Mouse (Mus musculus): ENCODE results near the gene Sv2b.
"Not testable (repeated sequence)": the region's sequence is repeated elsewhere in the genome, so short reads cannot be mapped to it uniquely, and the experiment has no call there.

Sv2b gene

DNA sequence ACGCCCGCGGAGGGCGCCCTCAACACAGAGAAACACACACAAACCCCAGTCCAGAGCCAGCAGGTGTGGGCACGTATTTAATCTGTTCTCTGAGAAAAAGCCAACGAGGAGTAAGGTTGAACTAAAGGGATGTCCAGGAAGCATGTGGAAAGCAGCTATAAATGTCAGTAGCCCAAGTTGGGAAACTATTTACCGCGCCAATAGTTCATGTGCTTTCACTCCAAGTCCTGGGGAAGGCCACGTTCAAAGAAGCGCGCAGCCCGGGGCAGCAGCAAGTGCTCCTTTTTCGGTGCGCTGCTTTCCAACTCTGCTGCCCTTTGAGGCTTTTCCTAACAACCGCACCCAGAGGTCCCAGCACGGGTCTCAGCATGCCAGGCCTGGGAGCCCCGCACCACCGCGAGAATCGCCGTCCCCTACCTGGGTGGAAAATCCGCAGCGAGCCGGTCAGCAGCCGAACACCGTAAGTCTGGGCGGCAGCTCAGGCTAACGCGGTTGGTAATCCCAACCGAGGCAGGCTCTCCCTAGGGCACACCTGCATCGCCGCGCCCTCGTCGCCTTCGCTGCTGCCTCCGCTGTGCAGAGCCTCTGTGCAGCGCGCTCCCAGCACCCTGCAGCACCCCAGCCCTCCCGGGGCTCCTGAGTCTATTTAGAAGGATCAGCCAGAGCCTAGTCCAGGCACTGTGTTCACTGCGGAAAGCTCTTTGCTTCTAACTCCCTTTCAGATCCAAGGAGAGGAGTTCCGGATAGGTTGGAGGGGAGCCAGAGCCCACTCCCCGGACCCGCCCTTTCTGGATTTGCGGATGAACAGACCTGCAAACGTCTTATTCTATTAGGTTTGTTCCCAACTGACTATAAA, at the start of gene Sv2b:
Gene Sv2b, minus strand, starts transcription at position 806 of the 856 bp plus-strand sequence.
- DNase-seq (ENCODE audit: low spot score in 2 of 2), result no peak

DNA sequence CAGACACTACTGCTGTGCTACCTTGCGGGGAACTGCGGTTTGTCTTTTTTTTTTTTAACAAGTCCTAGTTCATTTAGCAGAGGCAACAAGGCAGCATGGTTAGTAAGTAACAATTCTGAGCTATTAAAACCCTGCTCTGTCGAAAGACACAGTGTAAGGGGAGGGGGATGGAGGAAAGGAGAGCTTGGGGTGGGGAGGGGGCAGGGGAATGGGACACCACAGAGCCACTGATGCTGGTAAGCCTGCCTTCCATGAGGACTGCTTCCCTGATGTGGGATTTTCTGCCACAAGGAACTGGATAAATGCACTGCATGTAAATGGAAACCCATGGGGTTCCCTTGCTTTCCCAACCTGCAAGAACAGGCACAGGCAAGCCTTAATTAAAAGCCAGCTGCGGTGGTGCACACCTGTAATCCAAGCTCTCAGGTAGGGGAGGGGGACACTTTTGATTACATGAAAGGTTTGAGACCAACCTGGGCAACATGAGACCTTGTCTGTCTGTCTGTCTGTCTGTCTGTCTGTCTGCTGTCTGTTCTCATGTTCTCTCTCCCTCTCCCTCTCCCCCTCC, 49.3 kb upstream of the Sv2b start:
- no peak for DNase-seq (ENCODE audit: low spot score in 2 of 2)

DNA sequence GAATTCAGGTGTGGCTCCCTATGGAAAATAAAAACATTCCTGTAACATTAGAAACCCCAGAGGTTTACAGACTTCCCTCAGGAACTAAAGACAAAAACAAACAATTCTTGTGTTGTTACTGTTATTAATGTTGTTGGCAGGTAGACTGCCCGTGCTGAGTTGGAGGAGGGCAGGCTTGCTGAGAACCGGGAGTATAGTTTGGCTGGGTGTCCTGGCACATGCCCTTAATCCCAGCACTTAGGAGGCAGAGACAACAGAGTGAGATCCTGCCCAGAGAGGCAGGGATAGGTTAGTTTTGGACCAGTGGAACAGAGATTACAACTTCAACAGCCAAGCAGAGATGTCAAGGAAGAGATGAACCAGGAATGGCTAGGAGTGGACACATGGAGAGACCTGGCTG, 46.5 kb upstream of the Sv2b start:
- no peak for DNase-seq (ENCODE audit: low spot score in 2 of 2)

DNA sequence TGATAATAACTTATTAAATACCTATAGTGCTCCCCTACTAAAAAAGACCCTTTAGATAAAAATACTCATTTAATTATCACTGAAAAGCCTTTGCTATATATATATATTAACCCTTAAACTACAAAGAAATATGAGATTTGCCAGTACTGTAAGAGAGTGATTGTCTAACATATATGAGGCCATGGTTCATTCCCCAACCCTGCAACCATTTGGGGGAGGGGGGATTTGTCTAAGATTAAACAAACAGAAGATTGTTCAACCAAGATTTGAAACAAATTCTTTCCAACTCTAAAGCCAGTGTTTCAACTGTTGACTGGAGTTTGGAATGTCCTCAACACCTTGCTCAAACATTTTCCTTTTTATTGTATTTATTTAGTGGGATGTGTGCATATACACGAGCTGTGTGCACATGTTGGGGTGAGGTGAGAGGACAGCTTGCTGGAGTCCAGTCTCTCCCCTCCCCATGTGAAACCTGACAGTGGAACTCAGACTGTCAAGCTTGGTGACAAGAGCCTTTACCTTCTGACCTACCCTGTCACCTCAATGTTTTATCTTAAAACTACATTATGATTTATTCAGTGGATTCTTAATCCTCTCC, 43.8 kb upstream of the Sv2b start:
- DNase-seq (ENCODE audit: low spot score in 2 of 2), result no peak

DNA sequence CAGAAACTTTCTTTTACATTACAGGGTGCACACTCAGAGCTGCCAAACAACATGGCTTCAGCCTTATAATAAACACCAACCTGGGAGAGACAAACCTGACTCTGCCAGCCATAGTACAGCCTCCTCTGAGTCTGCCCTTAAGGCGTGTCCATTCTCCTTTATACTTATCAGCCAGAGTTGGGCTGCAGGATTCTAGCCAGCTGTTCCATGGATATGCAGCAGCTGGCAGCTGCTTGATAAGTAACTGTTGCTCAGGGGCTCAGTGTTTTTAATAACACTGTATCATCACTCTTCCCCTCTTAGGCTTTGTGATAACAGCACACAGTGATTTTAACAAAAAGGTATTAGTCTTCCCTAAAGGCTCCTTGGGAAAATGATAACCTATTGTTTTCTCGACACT, 41.1 kb upstream of the Sv2b start:
- DNase-seq (ENCODE audit: low spot score in 2 of 2), result no peak

DNA sequence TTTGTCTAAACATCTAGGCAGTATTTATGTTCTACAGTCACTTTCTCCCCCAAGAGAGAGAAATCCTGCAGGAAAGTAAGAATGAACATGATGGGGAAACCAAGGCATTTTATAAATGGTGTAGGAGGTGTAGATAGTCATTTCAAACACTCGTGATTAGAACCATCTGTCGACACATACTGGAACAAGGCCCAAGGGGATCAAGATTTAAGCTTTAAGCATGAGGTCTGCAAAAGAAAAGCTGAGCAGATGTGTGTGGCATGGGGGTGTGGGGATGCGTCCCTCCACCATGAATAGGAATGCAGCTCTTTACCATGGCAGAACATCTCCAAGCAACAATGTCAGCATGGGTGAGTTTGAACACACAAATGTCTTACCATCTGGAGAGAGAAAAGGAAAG, 23.2 kb upstream of the Sv2b start:
- no peak for DNase-seq (ENCODE audit: low spot score in 2 of 2)

DNA sequence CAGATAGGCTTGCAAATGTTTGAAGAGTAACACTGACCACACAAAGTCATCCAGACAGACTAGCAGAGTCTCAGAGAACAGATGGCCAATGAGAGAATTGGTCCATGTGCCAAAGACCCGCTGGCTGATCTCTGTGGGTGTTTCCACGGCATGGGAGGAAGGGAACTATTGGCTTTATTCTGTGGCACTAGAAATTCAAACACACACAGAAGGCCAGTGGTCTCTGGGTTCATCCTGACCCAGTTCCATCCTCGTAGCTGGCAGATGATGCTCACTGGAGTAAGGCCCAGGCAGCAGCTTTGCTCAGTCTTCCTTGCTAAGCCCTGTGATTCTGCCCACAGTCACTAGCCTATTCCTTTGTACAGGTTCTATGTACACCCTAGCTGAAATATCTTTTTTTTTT, 20.7 kb upstream of the Sv2b start:
- DNase-seq (ENCODE audit: low spot score in 2 of 2), result no peak

DNA sequence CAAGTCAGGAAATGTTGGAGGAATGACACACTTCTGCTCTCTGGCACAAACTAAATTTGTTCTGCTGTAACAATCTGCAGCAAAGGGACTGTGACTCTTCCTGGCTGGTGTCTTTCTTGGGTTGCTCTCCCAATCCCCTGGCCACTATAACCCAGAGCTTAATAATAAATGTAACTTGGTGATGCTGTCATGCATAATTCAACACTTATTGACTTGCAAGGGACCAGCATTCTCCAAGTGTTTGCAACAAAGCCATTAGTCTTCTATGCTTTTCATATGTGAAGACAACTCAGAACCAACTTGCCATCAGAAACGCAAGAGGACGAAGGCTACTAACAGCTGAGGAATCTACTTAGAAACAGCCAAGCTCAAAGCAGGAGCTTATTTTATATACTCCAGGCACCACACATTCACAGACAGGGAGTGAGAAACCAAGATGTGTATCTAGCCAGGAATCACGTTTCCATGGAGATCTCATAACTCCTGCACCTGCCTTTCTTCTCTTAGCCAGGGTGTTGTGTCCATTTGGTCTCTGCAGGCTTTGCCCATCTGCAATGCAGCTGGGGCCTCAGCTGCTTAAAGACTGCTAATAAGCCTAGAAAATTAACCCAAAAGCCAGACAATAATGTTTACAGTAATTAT, 19.8 kb upstream of the Sv2b start:
- no peak for DNase-seq (ENCODE audit: low spot score in 2 of 2)

DNA sequence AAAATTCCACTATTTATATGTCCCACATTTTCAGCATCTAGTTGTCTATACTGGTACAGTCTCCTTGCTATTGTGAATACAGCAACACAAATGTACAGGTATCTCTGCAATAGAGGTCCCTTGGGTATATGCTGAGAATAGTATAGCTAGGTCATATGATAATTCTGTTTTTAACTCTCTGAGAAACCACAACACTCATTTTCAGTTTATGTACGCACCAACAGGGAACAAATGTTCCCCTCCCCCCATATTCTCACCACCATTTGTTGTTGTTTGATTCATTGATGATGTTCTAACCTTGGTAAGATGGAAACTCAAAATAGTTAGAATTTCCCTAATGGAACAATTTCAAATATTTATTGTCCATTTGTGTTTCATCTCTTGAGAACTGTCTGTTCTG, 16.2 kb upstream of the Sv2b start:
- DNase-seq (ENCODE audit: low spot score in 2 of 2), result no peak

DNA sequence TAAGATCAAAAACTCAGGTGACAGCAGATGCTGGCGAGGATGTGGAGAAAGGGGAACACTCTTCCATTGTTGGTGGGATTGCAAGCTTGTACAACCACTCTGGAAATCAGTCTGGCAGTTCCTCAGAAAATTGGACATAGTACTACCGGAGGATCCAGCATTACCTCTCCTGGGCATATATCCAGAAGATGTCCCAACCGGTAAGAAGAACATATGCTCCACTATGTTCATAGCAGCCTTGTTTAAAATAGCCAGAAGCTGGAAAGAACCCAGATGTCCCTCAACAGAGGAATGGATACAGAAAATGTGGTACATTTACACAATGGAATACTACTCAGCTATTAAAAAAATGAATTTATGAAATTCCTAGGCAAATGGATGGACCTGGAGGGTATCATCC, 13.7 kb upstream of the Sv2b start:
- DNase-seq (ENCODE audit: low spot score in 2 of 2), result not testable (repeated sequence)

DNA sequence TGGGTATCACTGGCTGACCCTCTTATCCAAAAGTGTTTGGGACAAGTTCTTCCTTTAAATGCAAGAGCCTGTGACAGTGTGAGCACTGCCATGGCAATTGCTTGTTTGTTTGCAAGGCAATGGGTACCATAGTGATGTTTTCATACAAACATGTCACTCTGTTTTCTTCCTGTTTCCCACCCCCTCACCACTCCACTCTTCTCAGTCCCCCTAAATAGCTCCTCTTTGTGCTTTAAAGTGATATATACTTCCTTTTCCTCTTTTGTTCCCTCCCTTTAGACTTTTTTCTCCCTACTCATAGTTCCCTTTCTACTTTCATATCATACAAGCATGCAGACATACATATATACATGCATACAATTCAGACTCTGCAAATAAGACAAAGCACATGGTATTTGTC, 10.9 kb upstream of the Sv2b start:
- no peak for DNase-seq (ENCODE audit: low spot score in 2 of 2)

DNA sequence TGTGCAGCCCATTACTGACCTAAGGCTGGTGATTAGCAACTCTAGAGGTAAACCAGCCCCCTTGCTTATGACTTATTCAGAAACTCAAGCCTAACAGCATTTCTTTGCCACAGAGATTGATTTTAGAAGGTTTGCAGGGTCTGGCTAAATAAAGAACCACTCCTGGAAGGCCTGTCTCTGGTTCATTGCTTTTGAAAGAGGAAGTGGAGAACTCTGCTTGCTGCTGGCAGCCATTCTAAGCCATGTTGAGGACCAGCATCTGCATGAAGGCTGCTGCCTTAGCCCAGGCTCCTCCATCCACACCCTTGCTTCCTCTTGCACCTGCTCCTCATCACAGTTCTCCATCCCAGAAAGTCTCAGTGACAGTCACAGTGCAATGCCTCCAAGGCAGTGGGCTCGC, 9.3 kb upstream of the Sv2b start:
- no peak for DNase-seq (ENCODE audit: low spot score in 2 of 2)

DNA sequence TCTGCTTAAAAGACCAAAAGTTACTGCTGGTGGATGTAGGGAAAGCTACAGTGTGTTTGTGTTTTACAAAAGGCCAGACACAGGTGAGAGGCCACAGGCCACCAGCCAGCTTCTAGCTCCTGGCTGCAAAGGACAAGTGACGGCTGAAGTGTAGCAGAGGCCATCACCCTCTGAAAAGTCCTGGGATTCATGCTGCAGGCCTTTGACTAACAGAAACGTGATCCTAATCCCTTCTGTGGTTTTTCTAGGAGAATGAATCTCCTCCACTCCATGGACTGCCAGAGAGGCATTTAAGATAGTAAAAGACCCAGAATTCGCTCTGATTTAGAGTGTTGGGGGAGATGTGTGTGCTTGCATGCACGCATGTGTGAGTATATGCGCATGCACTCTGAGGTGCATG, 5.8 kb upstream of the Sv2b start:
- no peak for DNase-seq (ENCODE audit: low spot score in 2 of 2)

DNA sequence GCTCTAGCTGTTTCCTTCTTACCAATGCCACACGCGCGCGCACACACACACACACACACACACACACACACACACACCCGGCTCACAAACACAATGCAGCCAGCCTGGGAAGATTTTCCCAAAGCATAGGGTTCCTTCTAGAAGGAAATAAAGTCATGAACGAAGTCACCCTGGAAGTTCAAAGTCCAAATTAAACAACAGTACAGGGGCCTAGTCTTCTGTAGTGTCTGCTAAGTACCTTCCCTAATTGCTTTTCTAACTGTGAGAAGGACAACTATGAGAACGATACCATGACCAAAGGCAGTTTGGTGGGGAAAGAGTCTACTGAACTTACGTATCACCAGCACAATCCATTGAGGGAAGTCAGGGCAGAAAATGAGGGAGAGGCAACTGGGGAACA, 508 bp upstream of the Sv2b start:
- no peak for DNase-seq (ENCODE audit: low spot score in 2 of 2)

DNA sequence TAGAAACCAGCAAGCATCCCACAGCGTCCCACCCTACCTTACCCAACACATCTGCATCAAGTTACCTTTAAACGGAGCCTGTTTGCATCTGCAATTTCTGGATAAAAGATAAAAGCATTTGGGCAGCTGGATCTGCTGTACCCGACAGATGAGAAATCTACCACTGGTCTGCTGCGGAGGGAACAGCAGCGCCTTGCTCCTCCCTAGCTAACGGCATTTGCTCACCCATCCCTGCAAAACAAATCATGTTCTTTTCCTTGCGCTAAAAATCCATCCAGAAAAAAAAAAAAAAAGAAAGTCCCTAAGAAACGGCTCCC, 964 bp downstream of the Sv2b start:
- DNase-seq (ENCODE audit: low spot score in 2 of 2), result no peak

DNA sequence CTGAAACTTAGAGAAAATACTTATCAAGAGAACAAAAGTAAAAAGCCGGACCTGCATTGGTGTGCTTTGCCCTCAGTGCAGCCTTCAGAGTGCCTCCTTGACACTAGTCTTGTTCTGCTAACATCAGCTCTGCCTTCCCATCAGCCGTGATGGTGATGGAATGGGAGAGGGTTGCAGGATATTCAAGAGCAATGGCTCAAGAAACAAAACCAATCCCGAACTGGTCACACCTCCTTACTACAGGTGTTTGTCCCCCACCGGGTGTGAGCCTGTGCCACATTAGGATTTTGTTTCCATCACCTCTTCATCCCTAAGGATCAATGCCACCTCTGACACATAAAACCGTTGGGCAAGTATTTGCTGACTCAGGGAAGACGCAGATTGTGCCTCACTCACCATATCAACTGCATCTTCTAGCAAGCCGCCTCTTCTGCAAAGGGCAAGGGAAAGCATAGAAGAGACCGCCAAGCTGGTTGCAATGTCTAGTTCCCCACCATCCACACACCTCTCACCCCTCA, 1.4 kb downstream of the Sv2b start:
- no peak for DNase-seq (ENCODE audit: low spot score in 2 of 2)

DNA sequence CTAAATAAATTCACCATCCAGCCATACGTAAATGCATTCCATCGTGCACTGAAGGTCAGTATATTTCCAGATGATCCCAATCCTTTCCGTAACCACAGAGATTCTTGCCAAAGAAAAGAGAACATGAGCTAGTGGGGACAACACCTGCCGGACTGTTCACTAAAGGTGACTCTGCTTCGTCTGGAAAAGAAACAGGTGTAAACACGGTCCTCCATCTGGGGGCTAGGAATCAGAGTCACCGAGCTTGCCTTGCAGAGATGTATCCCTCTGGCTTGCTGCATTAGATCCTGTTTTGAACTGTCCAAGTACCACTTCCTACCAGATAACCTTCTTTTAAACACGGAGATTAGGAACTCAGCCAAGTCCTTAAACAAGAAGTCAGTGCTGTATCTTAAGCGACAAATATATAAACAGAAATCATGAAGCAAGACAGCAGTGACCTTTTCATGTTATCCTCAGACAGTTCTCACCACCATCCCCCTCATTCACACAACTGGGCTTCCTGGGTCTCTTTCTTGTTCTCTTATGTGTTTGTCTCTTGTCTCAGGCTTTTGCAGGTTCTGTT, 3.1 kb downstream of the Sv2b start:
- DNase-seq (ENCODE audit: low spot score in 2 of 2), result no peak

DNA sequence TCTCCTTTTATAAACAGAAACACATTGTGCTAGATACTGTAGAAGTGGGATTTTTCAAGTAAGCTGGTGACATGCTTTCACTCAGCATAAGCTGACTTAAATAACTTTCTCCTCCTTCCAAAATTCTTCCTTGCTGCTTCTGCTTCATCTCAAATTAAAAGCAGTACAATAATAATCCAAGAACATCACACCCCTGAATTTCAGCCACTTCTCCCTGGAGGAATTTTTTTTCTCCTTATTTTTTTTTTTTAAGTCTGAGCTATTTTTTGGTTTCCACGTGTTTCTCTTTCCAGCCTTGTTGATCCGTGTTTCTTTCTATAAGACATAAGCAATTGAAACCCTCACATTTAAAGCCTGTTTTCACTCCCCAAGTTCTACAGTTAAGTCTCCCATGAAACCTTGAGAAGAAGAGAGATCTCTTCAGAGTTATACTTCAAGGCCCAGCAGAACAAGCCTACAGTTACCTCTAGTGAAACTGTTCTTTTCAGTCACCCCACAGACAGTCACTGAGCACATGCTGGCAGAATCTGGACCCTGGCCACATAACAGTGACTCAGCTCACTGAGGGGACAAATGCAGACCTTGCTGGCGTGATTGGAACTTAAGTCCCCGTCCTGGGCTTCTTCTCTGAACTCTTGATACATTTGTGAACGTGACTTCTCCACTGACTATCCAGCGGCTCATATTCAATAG, 6.4 kb downstream of the Sv2b start:
- no peak for DNase-seq (ENCODE audit: low spot score in 2 of 2)

DNA sequence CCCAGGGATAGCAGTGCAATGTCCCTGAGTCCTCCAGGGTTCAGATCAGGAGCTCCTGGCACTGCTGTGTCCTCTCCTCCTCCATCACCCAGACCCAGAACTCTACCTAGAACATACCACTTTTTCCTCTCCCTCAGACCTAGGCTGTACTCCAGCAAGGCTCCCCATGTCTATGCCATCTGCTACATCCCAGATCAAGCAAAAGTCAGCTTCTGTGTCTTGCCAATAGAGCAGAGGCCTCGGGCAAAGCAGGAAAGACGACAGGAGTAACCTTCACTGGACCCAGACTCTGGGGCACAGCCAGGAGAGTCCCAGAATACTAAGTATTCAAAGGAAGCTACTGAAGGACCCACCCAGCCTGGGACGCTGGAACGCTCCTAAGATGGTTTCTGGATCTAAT, 9.8 kb downstream of the Sv2b start:
- no peak for DNase-seq (ENCODE audit: low spot score in 2 of 2)

DNA sequence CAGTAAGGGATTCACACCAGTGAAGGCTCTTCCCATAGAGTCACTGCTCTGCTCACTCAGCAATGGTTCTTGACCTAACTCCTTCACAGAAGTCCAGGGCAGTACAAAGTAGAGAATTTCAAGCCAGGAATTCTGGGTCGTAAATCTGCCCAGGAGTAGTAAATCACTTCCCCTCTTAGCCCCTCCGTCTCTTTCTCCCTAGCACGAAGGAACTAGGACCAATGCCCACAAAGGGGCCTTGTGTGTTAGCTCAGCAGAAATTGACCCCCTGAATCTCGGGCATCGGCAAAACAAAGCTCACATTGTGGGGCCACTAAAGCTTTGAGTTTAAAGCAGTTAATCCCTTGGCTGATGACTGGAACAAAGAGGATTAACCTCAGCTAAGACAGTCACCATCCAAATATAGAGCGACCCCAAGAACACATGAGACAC, 12.4 kb downstream of the Sv2b start:
- DNase-seq (ENCODE audit: low spot score in 2 of 2), result peak in 1 of 2 experiments; percentile 3

DNA sequence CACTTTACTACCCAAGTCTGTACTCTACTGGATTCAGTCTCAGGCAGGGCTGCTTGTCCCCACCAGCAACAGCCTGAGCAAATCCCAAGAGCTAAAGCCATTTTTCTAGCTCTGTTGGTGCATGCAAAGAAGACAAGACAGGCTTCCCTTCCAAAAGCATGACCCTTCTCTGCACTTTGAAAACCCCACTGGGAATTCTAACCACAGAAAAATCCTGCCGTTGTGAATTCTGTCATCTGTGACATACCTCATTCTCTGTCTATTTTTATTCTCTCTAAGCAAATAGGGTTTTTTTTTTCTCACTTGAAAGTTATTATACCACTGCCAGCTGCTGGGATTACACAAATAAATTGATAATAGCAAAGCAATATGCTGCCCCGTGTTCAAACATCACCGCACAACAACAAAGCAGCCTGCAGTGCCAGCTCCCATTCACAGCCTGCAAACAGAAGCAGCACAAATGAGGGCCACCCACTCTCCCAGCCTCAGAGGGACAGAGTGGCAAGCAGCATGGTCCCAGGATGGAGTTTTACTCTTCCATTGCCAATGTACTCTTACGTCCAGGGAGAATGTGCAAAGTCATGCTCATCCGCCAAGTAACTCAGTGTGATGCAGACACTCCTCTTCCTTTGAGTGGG, 13.7 kb downstream of the Sv2b start:
- DNase-seq (ENCODE audit: low spot score in 2 of 2), result peak in 1 of 2 experiments; percentile 6

All from frontal cortex, postnatal 25 days (tissue).